Mouse (Mus musculus) kidney, adult 2 months (tissue): ENCODE data around the gene Rab11b.

Source experiments
- CTCF ChIP-seq: fragments of 200-500 bp; conservative IDR thresholded peaks from 2 replicates; pipeline ENCODE4 v1.5.1; 2011; ENCODE audit warnings: low read depth, mild to moderate bottlenecking, control low read depth, low read length, moderate library complexity, mixed read lengths; ENCODE audit not compliant: insufficient read depth, insufficient read length
- POLR2A ChIP-seq: fragments of 200-500 bp; IDR thresholded peaks from one replicate; pipeline ENCODE4 v1.6.1; 2011; ENCODE audit warnings: low read depth, low read length, control low read depth

- TF ChIP-seq POLR2A (no peak), CTCF (peak; percentile 96)
These were observed 14.3 kb downstream of the Rab11b start for GRCm38 (mm10) chr17:33746011-33746410.
